Mouse (Mus musculus): ENCODE data around the gene Zbtb4.

The Zbtb4 gene

DNA sequence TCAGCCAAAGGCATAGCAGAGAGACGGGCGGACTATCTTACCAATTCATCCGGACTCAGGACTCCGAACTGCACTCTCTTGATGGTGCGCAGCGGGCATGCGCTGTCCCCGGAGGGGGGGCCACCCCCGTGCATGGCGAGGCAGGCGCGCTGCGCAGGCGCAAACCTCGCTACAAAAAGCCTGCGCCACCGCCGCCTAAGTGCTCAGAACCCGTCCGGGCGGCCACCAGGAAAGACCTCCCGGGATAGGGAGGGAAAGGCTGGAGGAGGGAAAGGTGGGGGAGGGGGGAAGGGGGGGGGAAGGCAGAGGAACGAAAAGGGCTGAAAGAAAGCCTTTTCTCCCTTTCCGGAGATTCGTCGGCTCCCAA, 7.6 kb upstream of the Zbtb4 start:
- Histone ChIP-seq H3K36me3 (ENCODE audit: control insufficient read depth, insufficient read depth, low read length, poor library complexity, severe bottlenecking) (0 out of 2 replicates have a peak, but pooled peaks cover 4% of the 10 kb centered on the region), H3K27me3 (ENCODE audit: control insufficient read depth, insufficient read depth, low read length, poor library complexity, severe bottlenecking) (no peaks in the 10 kb centered on the region)
- peak; percentile 97 for DNase-seq (ENCODE audit: low read depth, low spot score)

GRCm38 (mm10) chr11:69758478-69758970, 7.2 kb upstream of the Zbtb4 start, which contains the start of gene Polr2a:
Gene Polr2a (minus strand): TSS chr11:69758637.
- H3K36me3 ChIP-seq (ENCODE audit: control insufficient read depth, insufficient read depth, low read length, poor library complexity, severe bottlenecking): 0 out of 2 replicates have a peak, but pooled peaks cover 4% of the 10 kb centered on the region
- peak; percentile 99 for DNase-seq (ENCODE audit: low read depth, low spot score)
- no peaks in the 10 kb centered on the region for H3K27me3 ChIP-seq (ENCODE audit: control insufficient read depth, insufficient read depth, low read length, poor library complexity, severe bottlenecking)

- DNase-seq (ENCODE audit: low read depth, low spot score): peak; percentile 94
- H3K36me3 ChIP-seq (ENCODE audit: control insufficient read depth, insufficient read depth, low read length, poor library complexity, severe bottlenecking): 0 out of 2 replicates have a peak, but pooled peaks cover 4% of the 10 kb centered on the region
Observed at GRCm38 (mm10) chr11:69758971-69759721, 6.6 kb upstream of the Zbtb4 start.

GRCm38 (mm10) chr11:69760160-69760900, 5.4 kb upstream of the Zbtb4 start:
- Histone ChIP-seq H3K27me3 (ENCODE audit: control insufficient read depth, insufficient read depth, low read length, poor library complexity, severe bottlenecking) (no peaks in the 10 kb centered on the region), H3K36me3 (ENCODE audit: control insufficient read depth, insufficient read depth, low read length, poor library complexity, severe bottlenecking) (0 out of 2 replicates have a peak, but pooled peaks cover 4% of the 10 kb centered on the region)
- no peak for DNase-seq (ENCODE audit: low read depth, low spot score)

More at GRCm38 (mm10) chr11:69758971-69759721, 6.6 kb upstream of the Zbtb4 start:
- H3K27me3 ChIP-seq (ENCODE audit: control insufficient read depth, insufficient read depth, low read length, poor library complexity, severe bottlenecking): no peaks in the 10 kb centered on the region

- 0 out of 2 replicates have a peak, but pooled peaks cover 4% of the 10 kb centered on the region for H3K36me3 ChIP-seq (ENCODE audit: control insufficient read depth, insufficient read depth, low read length, poor library complexity, severe bottlenecking)
- DNase-seq (ENCODE audit: low read depth, low spot score): no peak
- no peaks in the 10 kb centered on the region for H3K27me3 ChIP-seq (ENCODE audit: control insufficient read depth, insufficient read depth, low read length, poor library complexity, severe bottlenecking)
Observed at GRCm38 (mm10) chr11:69760901-69761200, 4.9 kb upstream of the Zbtb4 start.

GRCm38 (mm10) chr11:69761868-69762267, 3.8 kb upstream of the Zbtb4 start, which contains the start of gene Slc35g3:
Gene Slc35g3 (minus strand): TSS chr11:69761968.
- DNase-seq (ENCODE audit: low read depth, low spot score): no peak
- H3K27me3 ChIP-seq (ENCODE audit: control insufficient read depth, insufficient read depth, low read length, poor library complexity, severe bottlenecking): no peaks in the 10 kb centered on the region
- 0 out of 2 replicates have a peak, but pooled peaks cover 1% of the 10 kb centered on the region for H3K36me3 ChIP-seq (ENCODE audit: control insufficient read depth, insufficient read depth, low read length, poor library complexity, severe bottlenecking)

DNA sequence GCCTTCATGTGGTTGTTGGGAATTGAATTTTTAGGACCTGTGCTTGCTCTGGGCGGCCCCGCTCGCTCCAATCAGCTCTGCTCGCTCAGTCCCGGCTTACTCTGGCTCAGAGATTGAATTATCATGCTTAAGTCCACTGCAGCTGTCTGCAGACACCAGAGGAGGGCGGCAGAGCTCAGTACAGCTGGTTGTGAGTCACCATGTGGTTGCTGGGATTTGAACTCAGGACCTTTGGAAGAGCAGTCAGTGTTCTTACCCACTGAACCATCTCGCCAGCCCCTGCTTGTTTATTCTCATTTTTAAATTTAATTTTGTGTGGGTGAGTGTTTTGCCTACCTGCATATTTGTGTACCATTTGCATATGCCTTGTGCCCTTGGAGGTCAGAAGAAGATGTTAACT, 2.2 kb upstream of the Zbtb4 start:
- H3K36me3 ChIP-seq (ENCODE audit: control insufficient read depth, insufficient read depth, low read length, poor library complexity, severe bottlenecking): no peaks in the 10 kb centered on the region
- no peaks in the 10 kb centered on the region for H3K27me3 ChIP-seq (ENCODE audit: control insufficient read depth, insufficient read depth, low read length, poor library complexity, severe bottlenecking)
- DNase-seq (ENCODE audit: low read depth, low spot score): peak; percentile 52

- no peaks in the 10 kb centered on the region for H3K27me3 ChIP-seq (ENCODE audit: control insufficient read depth, insufficient read depth, low read length, poor library complexity, severe bottlenecking)
- peak; percentile 72 for DNase-seq (ENCODE audit: low read depth, low spot score)
- no peaks in the 10 kb centered on the region for H3K36me3 ChIP-seq (ENCODE audit: control insufficient read depth, insufficient read depth, low read length, poor library complexity, severe bottlenecking)
Observed at GRCm38 (mm10) chr11:69766126-69766609, 456 bp downstream of the Zbtb4 start.

DNA sequence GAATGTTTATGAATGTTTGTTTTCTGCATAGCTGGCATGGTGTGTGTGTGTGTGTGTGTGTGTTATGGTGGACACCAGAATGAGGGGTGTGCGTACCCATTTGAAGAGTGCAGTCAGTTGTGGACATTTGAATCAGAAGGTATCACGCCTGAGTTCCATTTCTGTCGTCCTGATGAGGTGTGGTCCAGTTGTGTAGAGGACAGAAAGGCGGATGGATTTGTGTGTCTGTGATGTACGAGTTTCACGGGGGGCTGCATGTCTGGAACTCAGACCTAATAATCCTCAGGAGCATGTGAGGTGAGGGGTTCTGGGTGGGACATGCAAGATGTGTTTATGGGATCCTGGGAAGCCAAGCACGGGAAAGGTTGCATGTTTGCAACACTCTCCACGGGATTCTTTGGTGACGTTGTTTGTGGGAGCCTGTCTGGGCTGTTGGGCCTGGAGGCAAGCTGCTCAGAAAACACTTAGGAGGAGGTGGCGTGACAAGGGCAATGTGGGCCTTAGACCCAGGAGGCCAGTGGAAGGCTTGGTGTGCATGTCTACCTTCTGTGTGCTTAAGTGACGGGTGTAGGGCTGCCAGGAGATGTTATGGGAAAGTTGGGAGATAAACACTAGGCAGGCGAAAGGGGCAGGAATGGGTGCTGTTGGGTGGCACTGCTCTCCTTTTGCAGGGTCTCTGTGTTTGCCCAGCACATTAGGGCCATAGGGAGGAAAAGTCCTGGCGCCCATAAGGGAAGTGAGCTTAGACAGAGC, 1.3 kb downstream of the Zbtb4 start:
- Histone ChIP-seq H3K27me3 (ENCODE audit: control insufficient read depth, insufficient read depth, low read length, poor library complexity, severe bottlenecking) (no peaks in the 10 kb centered on the region), H3K36me3 (ENCODE audit: control insufficient read depth, insufficient read depth, low read length, poor library complexity, severe bottlenecking) (no peaks in the 10 kb centered on the region)
- no peak for DNase-seq (ENCODE audit: low read depth, low spot score)

DNA sequence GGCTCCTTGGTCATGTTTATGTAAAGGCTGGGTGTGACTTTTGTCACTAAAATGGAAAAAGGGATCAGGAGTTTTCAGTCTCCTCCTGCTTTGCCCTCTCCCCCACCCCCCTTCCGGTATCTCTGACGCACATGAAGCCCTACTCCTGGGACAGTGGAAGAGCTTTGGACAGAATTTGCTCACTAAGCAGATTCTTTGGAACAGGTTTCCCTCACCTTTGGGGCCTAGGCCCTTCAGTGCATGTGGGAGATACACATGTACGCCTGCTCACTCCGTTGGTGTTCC, 1.9 kb downstream of the Zbtb4 start:
- DNase-seq (ENCODE audit: low read depth, low spot score): no peak
- H3K36me3 ChIP-seq (ENCODE audit: control insufficient read depth, insufficient read depth, low read length, poor library complexity, severe bottlenecking): no peaks in the 10 kb centered on the region
- H3K27me3 ChIP-seq (ENCODE audit: control insufficient read depth, insufficient read depth, low read length, poor library complexity, severe bottlenecking): no peaks in the 10 kb centered on the region

GRCm38 (mm10) chr11:69774961-69775360, 9.2 kb downstream of the Zbtb4 start:
- no peaks in the 10 kb centered on the region; the same call in 1 of the 2 replicates for H3K36me3 ChIP-seq (ENCODE audit: control insufficient read depth, insufficient read depth, low read length, poor library complexity, severe bottlenecking)
- H3K27me3 ChIP-seq (ENCODE audit: control insufficient read depth, insufficient read depth, low read length, poor library complexity, severe bottlenecking): no peaks in the 10 kb centered on the region
- peak; percentile 55 for DNase-seq (ENCODE audit: low read depth, low spot score)

DNA sequence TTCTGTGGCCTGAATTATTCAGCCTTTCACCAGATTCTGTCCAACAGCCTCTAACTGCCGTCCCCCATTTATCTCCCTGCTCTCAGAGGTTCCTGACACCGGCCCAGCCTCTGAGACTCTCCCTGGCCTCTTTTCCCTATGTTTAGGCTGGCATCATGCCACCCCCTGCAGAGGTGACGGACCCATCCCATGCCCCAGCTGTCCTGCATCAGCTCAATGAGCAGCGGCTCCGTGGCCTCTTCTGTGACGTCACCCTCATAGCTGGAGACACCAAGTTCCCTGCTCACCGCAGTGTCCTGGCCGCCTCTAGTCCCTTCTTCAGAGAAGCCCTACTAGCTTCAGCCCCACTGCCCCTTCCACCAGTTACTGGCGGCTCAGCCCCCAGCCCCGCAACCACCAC, 10.0 kb downstream of the Zbtb4 start:
- H3K27me3 ChIP-seq (ENCODE audit: control insufficient read depth, insufficient read depth, low read length, poor library complexity, severe bottlenecking): no peaks in the 10 kb centered on the region
- DNase-seq (ENCODE audit: low read depth, low spot score): no peak
- H3K36me3 ChIP-seq (ENCODE audit: control insufficient read depth, insufficient read depth, low read length, poor library complexity, severe bottlenecking): no peaks in the 10 kb centered on the region; the same call in 1 of the 2 replicates

- no peak for DNase-seq (ENCODE audit: low read depth, low spot score)
- H3K27me3 ChIP-seq (ENCODE audit: control insufficient read depth, insufficient read depth, low read length, poor library complexity, severe bottlenecking): no peaks in the 10 kb centered on the region
- H3K36me3 ChIP-seq (ENCODE audit: control insufficient read depth, insufficient read depth, low read length, poor library complexity, severe bottlenecking): no peaks in the 10 kb centered on the region; the same call in 1 of the 2 replicates
Observed at GRCm38 (mm10) chr11:69776488-69776887, 10.8 kb downstream of the Zbtb4 start.

DNA sequence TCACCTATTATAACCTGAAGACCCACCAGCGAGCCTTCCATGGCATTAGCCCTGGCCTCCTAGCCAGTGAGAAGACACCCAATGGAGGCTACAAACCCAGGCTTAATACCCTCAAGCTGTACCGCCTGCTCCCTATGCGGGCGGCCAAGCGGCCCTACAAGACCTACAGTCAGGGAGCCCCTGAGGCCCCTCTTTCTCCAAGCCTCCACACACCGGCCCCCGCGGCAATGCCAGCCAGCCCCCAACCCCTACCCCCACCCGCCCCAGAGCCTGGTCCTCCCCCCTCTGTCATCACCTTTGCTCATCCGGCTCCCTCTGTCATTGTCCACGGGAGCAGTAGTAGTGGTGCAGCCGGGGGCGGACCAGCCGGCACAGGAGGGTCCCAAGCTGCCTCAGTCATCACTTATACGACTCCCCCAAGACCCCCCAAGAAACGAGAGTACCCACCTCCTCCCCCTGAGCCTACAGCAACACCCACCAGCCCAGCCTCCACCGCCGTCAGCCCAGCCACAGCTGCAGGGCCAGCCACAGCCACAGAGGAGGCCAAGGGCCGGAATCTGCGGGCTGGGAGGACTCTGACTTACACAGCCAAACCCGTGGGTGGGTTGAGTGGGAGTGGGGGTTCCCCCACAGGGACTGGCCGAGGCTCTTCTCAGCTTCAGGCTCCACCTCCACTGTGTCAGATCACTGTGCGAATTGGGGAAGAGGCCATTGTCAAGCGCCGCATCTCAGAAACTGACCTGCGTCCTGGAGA, 12.0 kb downstream of the Zbtb4 start:
- Histone ChIP-seq H3K27me3 (ENCODE audit: control insufficient read depth, insufficient read depth, low read length, poor library complexity, severe bottlenecking) (no peaks in the 10 kb centered on the region), H3K36me3 (ENCODE audit: control insufficient read depth, insufficient read depth, low read length, poor library complexity, severe bottlenecking) (no peaks in the 10 kb centered on the region; the same call in 1 of the 2 replicates)
- DNase-seq (ENCODE audit: low read depth, low spot score): peak; percentile 43

Measured in splenic B cell, adult 2 months (primary cell).